Mouse (Mus musculus) CH12.LX (cell line): ENCODE measurements around the gene Clcn2. TPM values are rescaled to one million over a fixed set of nuclear protein-coding genes. Genes with fewer than 3 reads are reported as not detected.

Experiments
- DNase-seq: peaks from one replicate; pipeline ENCODE4 v3.0.0-alpha.2; 2013; ENCODE audit errors: extremely low read depth
- H3K27ac ChIP-seq: 2 replicates; pipeline ENCODE4 v1.5.1; 2012; ENCODE audit warnings: low read depth, mild to moderate bottlenecking, control low read depth, moderate library complexity; ENCODE audit not compliant: insufficient read depth
- H3K27me3 ChIP-seq: replicated peaks from 2 replicates; pipeline ENCODE3; 2012; ENCODE audit warnings: inconsistent platforms
- H3K36me3 ChIP-seq, 2 experiments: replicated peaks in 1 of 2; 2 replicates each; pipeline versions ENCODE3 to v1.6.1; 2012; ENCODE audit warnings: inconsistent platforms in 1 of 2, low read length in 1 of 2, mild to moderate bottlenecking in 1 of 2, mixed read lengths in 1 of 2, moderate library complexity in 1 of 2; ENCODE audit not compliant: control insufficient read depth in 1 of 2, insufficient read depth in 1 of 2
- H3K4me1 ChIP-seq, 2 experiments: 2 replicates each; pipeline ENCODE4 v1.6.1; 2012; ENCODE audit warnings: inconsistent platforms in 1 of 2, moderate library complexity in 1 of 2; ENCODE audit not compliant: insufficient read depth in 2 of 2, control insufficient read depth in 1 of 2
- H3K4me2 ChIP-seq: 2 replicates; pipeline ENCODE4 v1.6.1; 2012; ENCODE audit warnings: low read depth, mild to moderate bottlenecking, control low read depth; ENCODE audit not compliant: poor library complexity, insufficient read depth, severe bottlenecking
- H3K4me3 ChIP-seq, 3 experiments: fragments of 150-350 bp in 1 of 3; sonication (generic) in 1 of 3; replicated peaks in 1 of 3; 2 replicates each; pipeline versions ENCODE3 to v1.5.1; 2011 to 2012; ENCODE audit warnings: low read depth in 2 of 3, low read length in 2 of 3, mild to moderate bottlenecking in 2 of 3, moderate library complexity in 2 of 3, control low read depth in 1 of 3, improper control_type of control experiment in 1 of 3, inconsistent platforms in 1 of 3, mixed read lengths in 1 of 3; ENCODE audit not compliant: poor library complexity in 1 of 3
- H3K79me2 ChIP-seq: replicated peaks from 2 replicates; pipeline ENCODE4 v1.6.1; 2012; ENCODE audit warnings: mild to moderate bottlenecking, moderate library complexity; ENCODE audit not compliant: control insufficient read depth, poor library complexity, insufficient read depth, severe bottlenecking; ENCODE audit errors: extremely low read depth
- H3K9ac ChIP-seq: 2 replicates; pipeline ENCODE4 v1.6.1; 2012; ENCODE audit warnings: low read depth, mild to moderate bottlenecking, control low read depth, moderate library complexity; ENCODE audit not compliant: insufficient read depth
- H3K9me3 ChIP-seq: replicated peaks from 2 replicates; pipeline ENCODE3; 2012; ENCODE audit warnings: low read length, inconsistent platforms, mixed read lengths
- CHD1 ChIP-seq: IDR thresholded peaks from 2 replicates; pipeline ENCODE4 v1.6.1; 2012; ENCODE audit warnings: low read depth, low read length, improper control_type of control experiment, inconsistent platforms
- GABPA ChIP-seq: IDR thresholded peaks from 2 replicates; pipeline ENCODE4 v1.6.1; 2012; ENCODE audit warnings: low read depth, low read length, improper control_type of control experiment, inconsistent platforms; ENCODE audit not compliant: insufficient replicate concordance
- IRF4 ChIP-seq: IDR thresholded peaks from 2 replicates; pipeline ENCODE4 v1.6.1; 2014; ENCODE audit warnings: low read depth, mild to moderate bottlenecking, inconsistent platforms, low read length, improper control_type of control experiment
- JUND ChIP-seq: conservative IDR thresholded peaks from 2 replicates; pipeline ENCODE4 v1.6.1; 2011; ENCODE audit warnings: low read depth, low read length, improper control_type of control experiment
- MAX ChIP-seq: IDR thresholded peaks from 2 replicates; pipeline ENCODE4 v1.6.1; 2011; ENCODE audit warnings: low read length, improper control_type of control experiment
- MAZ ChIP-seq: IDR thresholded peaks from 2 replicates; pipeline ENCODE4 v1.6.1; 2012; ENCODE audit warnings: low read depth, mild to moderate bottlenecking, inconsistent platforms, low read length, improper control_type of control experiment, moderate library complexity
- POLR2A ChIP-seq: IDR thresholded peaks from 2 replicates; pipeline ENCODE4 v1.6.1; 2011; ENCODE audit warnings: low read depth, mild to moderate bottlenecking, improper control_type of control experiment, low read length
- POLR2AphosphoS2 ChIP-seq: IDR thresholded peaks from 2 replicates; pipeline ENCODE4 v1.6.1; 2011; ENCODE audit warnings: low read depth, low read length, improper control_type of control experiment
- SMC3 ChIP-seq: IDR thresholded peaks from 2 replicates; pipeline ENCODE4 v1.6.1; 2011; ENCODE audit warnings: low read depth, low read length, improper control_type of control experiment
- UBTF ChIP-seq: IDR thresholded peaks from 2 replicates; pipeline ENCODE4 v1.6.1; 2012; ENCODE audit warnings: low read depth, mild to moderate bottlenecking, inconsistent platforms, low read length, improper control_type of control experiment, moderate library complexity
- USF1 ChIP-seq: IDR thresholded peaks from 2 replicates; pipeline ENCODE4 v1.6.1; 2014; ENCODE audit warnings: low read depth, mild to moderate bottlenecking, inconsistent platforms, low read length, improper control_type of control experiment
- ZNF384 ChIP-seq: IDR thresholded peaks from 2 replicates; pipeline ENCODE4 v1.6.1; 2012; ENCODE audit warnings: low read depth, low read length, improper control_type of control experiment, inconsistent platforms
- dilution Hi-C: fragments of 300-500 bp; cut with MboI; formaldehyde crosslinking; loops from 2 replicates; pipeline ENCODE4 v1.14.3; 2020; ENCODE audit warnings: low sequenced_read_pairs; ENCODE audit not compliant: extremely low pct_unique_long_range_greater_than_20kb, extremely low pct_ligation_motif_present
- in situ Hi-C: fragments of 300-500 bp; cut with MboI; formaldehyde crosslinking; loops from 3 replicates; pipeline ENCODE4 v1.14.3; 2019; ENCODE audit warnings: low sequenced_read_pairs, low pct_ligation_motif_present, low pct_unique_long_range_greater_than_20kb, mixed read lengths
- polyA plus RNA-seq: library from polyadenylated mRNA; unstranded; fragments of >175 nt; gene quantifications from 2 replicates; pipeline ENCODE4 v1.2.1, GENCODE M21; 2012; ENCODE audit warnings: low read depth; ENCODE audit not compliant: insufficient read length
- total RNA-seq, 2 experiments: library from RNA; depleted of rRNA; stranded (reverse); fragments of 300-350 nt in 1 of 2; fragments of >200 nt in 1 of 2; gene quantifications; 2 replicates each; pipeline ENCODE4 v1.2.3; 2012 to 2014

Gene Clcn2
- total and polyA plus RNA-seq, 3 experiments = 1.2 to 4.5 (median 4.1) TPM

- DNase-seq = no peak
- Histone ChIP-seq H3K27me3 (no peaks in the 10 kb centered on the region), H3K9ac (no peak overlapping the region), H3K36me3 (peaks cover 47 to 71% of the 10 kb centered on the region in 2 experiments), H3K27ac (no peak overlapping the region), H3K4me2 (no peak overlapping the region), H3K9me3 (no peaks in the 10 kb centered on the region), H3K79me2 (no peaks in the 10 kb centered on the region), H3K4me3 (no peak overlapping the region), H3K4me1 (peaks cover 0 to 33% of the 10 kb centered on the region in 2 experiments; a peak in 2 of 4 replicates)
- dilution Hi-C loops = no loop called here
- TF ChIP-seq POLR2A (peak; percentile 33; the same call in 1 of the 2 replicates), MAZ (0 out of 2 replicates have a peak, but pooled peaks have one; percentile 3), MAX (no peak)
- in situ Hi-C loops = no loop called here
Measured at GRCm38 (mm10) chr16:20692241-20692965, 25.1 kb downstream of the Clcn2 start.

DNA sequence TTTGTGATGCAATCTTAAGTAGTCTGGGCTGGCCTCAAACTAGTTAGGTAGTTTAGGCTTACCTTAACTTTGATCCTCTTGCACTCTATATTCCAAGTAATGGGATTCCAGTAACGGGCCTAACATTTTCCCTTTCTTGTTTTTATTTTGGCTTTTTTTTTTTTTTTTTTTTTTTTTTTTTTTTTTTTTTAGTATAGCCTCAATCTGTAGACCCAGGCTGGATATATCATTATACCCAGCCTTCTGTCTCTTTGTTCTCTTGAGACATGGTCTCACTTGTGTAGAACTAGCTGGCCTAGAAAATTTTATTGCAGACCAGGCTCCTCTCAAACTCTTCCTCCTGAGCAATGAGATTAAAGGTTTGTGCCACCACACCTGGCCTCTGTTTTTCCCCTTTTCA lies 25.9 kb downstream of the Clcn2 start:
- H3K9ac ChIP-seq = no peak overlapping the region
- H3K79me2 ChIP-seq = no peaks in the 10 kb centered on the region
- no peak overlapping the region for H3K27ac ChIP-seq
- in situ Hi-C loops = no loop called here
- H3K9me3 ChIP-seq = no peaks in the 10 kb centered on the region
- peak; percentile 75 for TF ChIP-seq ZNF384
- no peak for TF ChIP-seq IRF4
- dilution Hi-C loops = no loop called here
- no peak overlapping the region for H3K4me2 ChIP-seq
- H3K4me1 ChIP-seq = peaks cover 0 to 33% of the 10 kb centered on the region in 2 experiments; a peak in 2 of 4 replicates
- peaks cover 55 to 79% of the 10 kb centered on the region in 2 experiments for H3K36me3 ChIP-seq
- no peak overlapping the region for H3K4me3 ChIP-seq
- DNase-seq = no peak
- no peaks in the 10 kb centered on the region for H3K27me3 ChIP-seq

DNA sequence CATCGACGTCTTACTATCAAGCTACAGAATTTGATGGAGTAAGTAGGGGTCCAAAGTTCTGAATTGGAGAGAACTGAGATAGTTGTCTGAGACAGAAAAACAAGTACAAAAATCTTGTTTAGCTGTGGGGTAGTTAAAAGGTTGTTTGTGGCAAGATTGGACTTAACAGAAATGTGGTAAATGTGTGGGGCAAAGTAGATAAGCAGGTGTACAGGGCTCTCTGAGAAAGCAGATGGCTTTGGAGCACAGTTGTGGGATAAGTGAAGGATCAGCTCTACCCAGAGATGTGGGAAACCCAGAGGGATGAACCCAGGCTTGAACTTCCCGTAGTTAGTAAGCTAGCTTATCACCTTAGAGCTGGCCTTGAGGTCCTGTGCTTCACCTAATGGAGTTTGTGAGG lies 26.8 kb downstream of the Clcn2 start:
- in situ Hi-C loops (no loop called here), dilution Hi-C loops (no loop called here)
- H3K4me3 ChIP-seq = no peak overlapping the region
- no peaks in the 10 kb centered on the region for H3K9me3 ChIP-seq
- peaks cover 63 to 81% of the 10 kb centered on the region in 2 experiments for H3K36me3 ChIP-seq
- no peak overlapping the region for H3K9ac ChIP-seq
- H3K27me3 ChIP-seq = no peaks in the 10 kb centered on the region
- H3K27ac ChIP-seq = no peak overlapping the region
- H3K79me2 ChIP-seq = no peaks in the 10 kb centered on the region
- no peak overlapping the region for H3K4me2 ChIP-seq
- peaks cover 0 to 33% of the 10 kb centered on the region in 2 experiments; a peak in 2 of 4 replicates for H3K4me1 ChIP-seq
- DNase-seq = no peak
- TF ChIP-seq SMC3 = no peak
- no peak for TF ChIP-seq GABPA
- TF ChIP-seq UBTF = no peak
- TF ChIP-seq CHD1 = no peak
- TF ChIP-seq USF1 = no peak
- TF ChIP-seq POLR2AphosphoS2 = 0 out of 2 replicates have a peak, but pooled peaks have one; percentile 40
- no peak for TF ChIP-seq JUND
